Mouse (Mus musculus) adrenal gland, postnatal 10 days (tissue): ENCODE data around the gene Hist1h2bp. TPM values are rescaled to one million over a fixed set of nuclear protein-coding genes. Genes with fewer than 3 reads are reported as not detected.
A peak's percentile ranks its signal among the peaks of the same experiment; 100 is the strongest.

Source experiments
- DNase-seq: peaks from one replicate; pipeline ENCODE4 v3.0.0; 2021; ENCODE audit warnings: mixed read lengths
- long read RNA-seq, 2 experiments: library from polyadenylated mRNA; stranded (forward); transcript quantifications; one replicate each; pipeline ENCODE4 v2.0.0; 2021
- total RNA-seq, 2 experiments: library from RNA; stranded (reverse); gene quantifications; 2 replicates each; pipeline ENCODE4 v1.2.3; 2021

Hist1h2bp gene
- 100 to 1,000 TPM; 111 to 134 TPM for total RNA-seq
- long read RNA-seq, experiment 1 = 0 reads
- long read RNA-seq, experiment 2 = 0 reads

GRCm38 (mm10) chr13:21786899-21787629, at the start of gene Hist1h2bp, which contains the start of gene Hist1h2an:
Gene Hist1h2bp, plus strand, starts transcription at chr13:21787461.
Gene Hist1h2an, minus strand, starts transcription at chr13:21787218.
- peak; percentile 85 for DNase-seq

GRCm38 (mm10) chr13:21745006-21745405, 42.3 kb upstream of the Hist1h2bp start:
- DNase-seq = no peak

- no peak for DNase-seq
Measured at GRCm38 (mm10) chr13:21749387-21750158, 37.7 kb upstream of the Hist1h2bp start.

- peak; percentile 94 for DNase-seq
Measured at GRCm38 (mm10) chr13:21750159-21751017, 36.9 kb upstream of the Hist1h2bp start, which contains the start of gene Hist1h4k. Gene Hist1h4k, minus strand, starts transcription at chr13:21750505.

- no peak for DNase-seq
Measured at GRCm38 (mm10) chr13:21751417-21751816, 35.8 kb upstream of the Hist1h2bp start.

- DNase-seq = no peak
Measured at GRCm38 (mm10) chr13:21751827-21752226, 35.4 kb upstream of the Hist1h2bp start.

- DNase-seq = no peak
Measured at GRCm38 (mm10) chr13:21752356-21752755, 34.9 kb upstream of the Hist1h2bp start.

GRCm38 (mm10) chr13:21753051-21753523, 34.2 kb upstream of the Hist1h2bp start:
- DNase-seq = no peak

GRCm38 (mm10) chr13:21753524-21754285, 33.6 kb upstream of the Hist1h2bp start, which contains the start of the genes Hist1h2ak and Hist1h2bn:
Gene Hist1h2ak, minus strand, starts transcription at chr13:21753827.
Gene Hist1h2bn, plus strand, starts transcription at chr13:21754123.
- DNase-seq = peak; percentile 80

- DNase-seq = peak; percentile 65
Measured at GRCm38 (mm10) chr13:21754294-21755001, 32.8 kb upstream of the Hist1h2bp start.

GRCm38 (mm10) chr13:21755707-21756106, 31.6 kb upstream of the Hist1h2bp start:
- DNase-seq = no peak

- peak; percentile 71 for DNase-seq
Measured at GRCm38 (mm10) chr13:21778814-21779766, 8.2 kb upstream of the Hist1h2bp start.

- peak; percentile 81 for DNase-seq
Measured at GRCm38 (mm10) chr13:21779767-21780731, 7.2 kb upstream of the Hist1h2bp start, which contains the start of gene Hist1h1b. Gene Hist1h1b, minus strand, starts transcription at chr13:21780625.

GRCm38 (mm10) chr13:21781021-21781555, 6.2 kb upstream of the Hist1h2bp start:
- DNase-seq = no peak

- DNase-seq = no peak
Measured at GRCm38 (mm10) chr13:21781639-21782038, 5.6 kb upstream of the Hist1h2bp start.

GRCm38 (mm10) chr13:21782361-21783254, 4.7 kb upstream of the Hist1h2bp start:
- DNase-seq = peak; percentile 15
